Mouse (Mus musculus): Measurements from ENCODE around the gene Masp1. TPM values are rescaled to one million over a fixed set of nuclear protein-coding genes. Genes with fewer than 3 reads are reported as not detected.

The Masp1 gene
- polyA plus RNA-seq, 1 experiment from 2014 or later = 8.4 TPM

- Histone ChIP-seq H3K4me2 (no peak overlapping the region), H3K4me3 (no peak overlapping the region), H3K4me1 (no peaks in the 10 kb centered on the region), H3K9ac (no peak overlapping the region), H3K27ac (no peak overlapping the region), H3K9me3 (no peaks in the 10 kb centered on the region), H3K27me3 (no peaks in the 10 kb centered on the region), H3K36me3 (no peaks in the 10 kb centered on the region)
- WGBS = 90% methylated on average over 12 of the region's 12 CpGs
- no peak for ATAC-seq (ENCODE audit: insufficient number of reproducible peaks, low FRiP score, low TSS enrichment, low read depth)
Measured at GRCm38 (mm10) chr16:23482846-23483245, 37.8 kb downstream of the Masp1 start.

GRCm38 (mm10) chr16:23482218-23482617 lies 38.4 kb downstream of the Masp1 start:
- Histone ChIP-seq H3K27ac (no peak overlapping the region), H3K27me3 (no peaks in the 10 kb centered on the region), H3K4me1 (no peaks in the 10 kb centered on the region), H3K9ac (no peak overlapping the region), H3K36me3 (no peaks in the 10 kb centered on the region), H3K9me3 (no peaks in the 10 kb centered on the region), H3K4me3 (no peak overlapping the region), H3K4me2 (no peak overlapping the region)
- 80% methylated on average over 3 of the region's 3 CpGs for WGBS
- ATAC-seq (ENCODE audit: insufficient number of reproducible peaks, low FRiP score, low TSS enrichment, low read depth) = no peak

GRCm38 (mm10) chr16:23479872-23480603 lies 40.6 kb downstream of the Masp1 start:
- no peak for ATAC-seq (ENCODE audit: insufficient number of reproducible peaks, low FRiP score, low TSS enrichment, low read depth)
- 72% methylated on average over 7 of the region's 7 CpGs for WGBS
- Histone ChIP-seq H3K27ac (no peak overlapping the region), H3K4me3 (no peak overlapping the region), H3K27me3 (no peaks in the 10 kb centered on the region), H3K4me2 (no peak overlapping the region), H3K9me3 (no peaks in the 10 kb centered on the region), H3K9ac (no peak overlapping the region), H3K36me3 (no peaks in the 10 kb centered on the region), H3K4me1 (no peaks in the 10 kb centered on the region)

GRCm38 (mm10) chr16:23476598-23476997 lies 44.0 kb downstream of the Masp1 start:
- Histone ChIP-seq H3K27ac (no peak overlapping the region), H3K27me3 (no peaks in the 10 kb centered on the region), H3K9ac (no peak overlapping the region), H3K4me2 (no peak overlapping the region), H3K4me1 (no peaks in the 10 kb centered on the region), H3K4me3 (no peak overlapping the region), H3K36me3 (no peaks in the 10 kb centered on the region), H3K9me3 (no peaks in the 10 kb centered on the region)
- ATAC-seq (ENCODE audit: insufficient number of reproducible peaks, low FRiP score, low TSS enrichment, low read depth) = no peak

GRCm38 (mm10) chr16:23475651-23476050 lies 45.0 kb downstream of the Masp1 start:
- H3K36me3 ChIP-seq = no peaks in the 10 kb centered on the region
- H3K9ac ChIP-seq = no peak overlapping the region
- H3K9me3 ChIP-seq = no peaks in the 10 kb centered on the region
- ATAC-seq (ENCODE audit: insufficient number of reproducible peaks, low FRiP score, low TSS enrichment, low read depth) = no peak
- no peak overlapping the region for H3K27ac ChIP-seq
- H3K4me2 ChIP-seq = no peak overlapping the region
- no peaks in the 10 kb centered on the region for H3K27me3 ChIP-seq
- H3K4me3 ChIP-seq = no peak overlapping the region
- 73% methylated on average over 4 of the region's 4 CpGs for WGBS
- no peaks in the 10 kb centered on the region for H3K4me1 ChIP-seq

- Histone ChIP-seq H3K4me1 (no peaks in the 10 kb centered on the region), H3K4me2 (no peak overlapping the region), H3K27ac (no peak overlapping the region), H3K9ac (no peak overlapping the region), H3K27me3 (no peaks in the 10 kb centered on the region), H3K4me3 (no peak overlapping the region), H3K36me3 (no peaks in the 10 kb centered on the region), H3K9me3 (no peaks in the 10 kb centered on the region)
- WGBS = 41% methylated on average over 3 of the region's 3 CpGs
- ATAC-seq (ENCODE audit: insufficient number of reproducible peaks, low FRiP score, low TSS enrichment, low read depth) = no peak
Measured at GRCm38 (mm10) chr16:23472046-23472445, 48.6 kb downstream of the Masp1 start.

- WGBS = 90% methylated on average over 6 of the region's 6 CpGs
- no peak overlapping the region for H3K9ac ChIP-seq
- no peak overlapping the region for H3K4me2 ChIP-seq
- no peaks in the 10 kb centered on the region for H3K27me3 ChIP-seq
- H3K27ac ChIP-seq = no peak overlapping the region
- no peaks in the 10 kb centered on the region for H3K36me3 ChIP-seq
- no peak overlapping the region for H3K4me3 ChIP-seq
- no peak for ATAC-seq (ENCODE audit: insufficient number of reproducible peaks, low FRiP score, low TSS enrichment, low read depth)
- no peaks in the 10 kb centered on the region for H3K9me3 ChIP-seq
- H3K4me1 ChIP-seq = no peaks in the 10 kb centered on the region
Measured at GRCm38 (mm10) chr16:23471551-23471950, 49.1 kb downstream of the Masp1 start.

- ATAC-seq (ENCODE audit: insufficient number of reproducible peaks, low FRiP score, low TSS enrichment, low read depth) = no peak
- Histone ChIP-seq H3K4me1 (peaks cover 8% of the 10 kb centered on the region; the same call in 1 of the 2 replicates), H3K27ac (no peak overlapping the region), H3K9me3 (no peaks in the 10 kb centered on the region), H3K9ac (no peak overlapping the region), H3K36me3 (no peaks in the 10 kb centered on the region), H3K4me3 (no peak overlapping the region), H3K27me3 (no peaks in the 10 kb centered on the region), H3K4me2 (no peak overlapping the region)
- WGBS = 83% methylated on average over 4 of the region's 4 CpGs
Measured at GRCm38 (mm10) chr16:23463671-23464347, 56.8 kb downstream of the Masp1 start.

GRCm38 (mm10) chr16:23458906-23459588 lies 61.6 kb downstream of the Masp1 start:
- Histone ChIP-seq H3K9me3 (no peaks in the 10 kb centered on the region), H3K4me2 (no peak overlapping the region), H3K27ac (no peak overlapping the region), H3K4me1 (peaks cover 12% of the 10 kb centered on the region), H3K36me3 (no peaks in the 10 kb centered on the region), H3K27me3 (no peaks in the 10 kb centered on the region), H3K4me3 (no peak overlapping the region), H3K9ac (no peak overlapping the region)
- WGBS = 24% methylated on average over 7 of the region's 7 CpGs
- ATAC-seq (ENCODE audit: insufficient number of reproducible peaks, low FRiP score, low TSS enrichment, low read depth) = 0 out of 2 replicates have a peak, but pooled peaks have one; percentile 53

- peaks cover 12% of the 10 kb centered on the region for H3K4me1 ChIP-seq
- H3K27ac ChIP-seq = no peak overlapping the region
- no peaks in the 10 kb centered on the region for H3K9me3 ChIP-seq
- no peak overlapping the region for H3K4me2 ChIP-seq
- ATAC-seq (ENCODE audit: insufficient number of reproducible peaks, low FRiP score, low TSS enrichment, low read depth) = no peak
- H3K27me3 ChIP-seq = no peaks in the 10 kb centered on the region
- no peak overlapping the region for H3K9ac ChIP-seq
- no peaks in the 10 kb centered on the region for H3K36me3 ChIP-seq
- WGBS = 94% methylated on average over 5 of the region's 5 CpGs
- no peak overlapping the region for H3K4me3 ChIP-seq
Measured at GRCm38 (mm10) chr16:23457338-23457737, 63.3 kb downstream of the Masp1 start.

GRCm38 (mm10) chr16:23456534-23456933 lies 64.1 kb downstream of the Masp1 start:
- H3K9ac ChIP-seq = no peak overlapping the region
- no peak overlapping the region for H3K27ac ChIP-seq
- no peaks in the 10 kb centered on the region for H3K9me3 ChIP-seq
- 60% methylated on average over 3 of the region's 3 CpGs for WGBS
- H3K4me3 ChIP-seq = no peak overlapping the region
- H3K36me3 ChIP-seq = no peaks in the 10 kb centered on the region
- no peak overlapping the region for H3K4me2 ChIP-seq
- no peaks in the 10 kb centered on the region for H3K27me3 ChIP-seq
- ATAC-seq (ENCODE audit: insufficient number of reproducible peaks, low FRiP score, low TSS enrichment, low read depth) = no peak
- H3K4me1 ChIP-seq = peaks cover 12% of the 10 kb centered on the region

GRCm38 (mm10) chr16:23454376-23454775 lies 66.2 kb downstream of the Masp1 start:
- 50% methylated on average over 6 of the region's 6 CpGs for WGBS
- H3K36me3 ChIP-seq = no peaks in the 10 kb centered on the region
- peaks cover 9% of the 10 kb centered on the region for H3K4me1 ChIP-seq
- no peaks in the 10 kb centered on the region for H3K9me3 ChIP-seq
- ATAC-seq (ENCODE audit: insufficient number of reproducible peaks, low FRiP score, low TSS enrichment, low read depth) = no peak
- no peak overlapping the region for H3K4me2 ChIP-seq
- no peak overlapping the region for H3K27ac ChIP-seq
- H3K27me3 ChIP-seq = no peaks in the 10 kb centered on the region
- H3K9ac ChIP-seq = no peak overlapping the region
- H3K4me3 ChIP-seq = no peak overlapping the region

Measured in limb, embryonic 15.5 days (tissue).